Mouse (Mus musculus) embryonic facial prominence, embryonic 11.5 days (tissue): Measurements from ENCODE around the gene 2310011J03Rik. TPM values are rescaled to one million over a fixed set of nuclear protein-coding genes. Genes with fewer than 3 reads are reported as not detected.

ENCODE experiments used
- ATAC-seq: fragments of 200-750 bp; cut with Nextera tagmentation; replicated peaks from 2 replicates; pipeline ENCODE4 v1.8.0; 2017; ENCODE audit warnings: low read depth; ENCODE audit not compliant: insufficient number of reproducible peaks, low FRiP score, low TSS enrichment
- DNase-seq: peaks from one replicate; pipeline ENCODE4 v3.0.0-alpha.2; 2015; ENCODE audit warnings: low spot score
- H3K27ac ChIP-seq: fragments of 300-500 bp; sonication (generic); replicated peaks from 2 replicates; pipeline ENCODE4 v1.5.1; 2014; ENCODE audit warnings: mild to moderate bottlenecking, low read depth, low read length, control low read depth
- H3K27me3 ChIP-seq: fragments of 300-500 bp; sonication (generic); 2 replicates; pipeline ENCODE4 v1.6.1; 2014; ENCODE audit warnings: mild to moderate bottlenecking, low read length, moderate library complexity, mixed read lengths; ENCODE audit not compliant: control insufficient read depth, insufficient read depth
- H3K36me3 ChIP-seq: fragments of 300-500 bp; sonication (generic); replicated peaks from 2 replicates; pipeline ENCODE4 v1.6.1; 2014; ENCODE audit warnings: low read depth, mild to moderate bottlenecking, low read length, moderate library complexity, mixed read lengths; ENCODE audit not compliant: control insufficient read depth, insufficient read depth
- H3K4me1 ChIP-seq: fragments of 300-500 bp; sonication (generic); 2 replicates; pipeline ENCODE4 v1.6.1; 2014; ENCODE audit warnings: low read length, mixed read lengths; ENCODE audit not compliant: control insufficient read depth, insufficient read depth
- H3K4me2 ChIP-seq: fragments of 300-500 bp; sonication (generic); 2 replicates; pipeline ENCODE4 v1.6.1; 2014; ENCODE audit warnings: low read depth, mild to moderate bottlenecking, control low read depth, low read length, moderate library complexity
- H3K4me3 ChIP-seq: fragments of 300-500 bp; sonication (generic); 2 replicates; pipeline ENCODE4 v1.5.1; 2014; ENCODE audit warnings: low read depth, low read length, control low read depth
- H3K9ac ChIP-seq: fragments of 300-500 bp; sonication (generic); replicated peaks from 2 replicates; pipeline ENCODE4 v1.6.1; 2014; ENCODE audit warnings: mild to moderate bottlenecking, control low read depth, low read length
- H3K9me3 ChIP-seq: fragments of 300-500 bp; sonication (generic); replicated peaks from 2 replicates; pipeline ENCODE4 v1.6.1; 2016; ENCODE audit warnings: mild to moderate bottlenecking, low read length, inconsistent platforms, mixed read lengths; ENCODE audit not compliant: control insufficient read depth
- WGBS: fragments of 180-500 bp; shearing (Covaris S2); extraction: QIAGEN DNeasy Blood & Tissue Kit; methylation state at CpG from one replicate; pipeline ENCODE4 v1.1.7; 2014; 5-methylcytosine and 5-hydroxymethylcytosine counted together
- polyA plus RNA-seq: library from polyadenylated mRNA; unstranded; fragments of >200 nt; fragmentation: Nextera tagmentation; extraction: Ambion mirVana; gene quantifications from 2 replicates; pipeline ENCODE4 v1.2.1, GENCODE M21; 2014

The 2310011J03Rik gene
- polyA plus RNA-seq, 1 experiment from 2014 or later = 36.5 TPM

GRCm38 (mm10) chr10:80281304-80281703 lies 39.0 kb downstream of the 2310011J03Rik start:
- no peak overlapping the region for H3K4me3 ChIP-seq
- H3K9ac ChIP-seq = no peak overlapping the region
- H3K36me3 ChIP-seq = peaks cover 29% of the 10 kb centered on the region

GRCm38 (mm10) chr10:80279273-80279672 lies 41.1 kb downstream of the 2310011J03Rik start:
- DNase-seq (no peak), ATAC-seq (no peak)
- Histone ChIP-seq H3K27me3 (no peaks in the 10 kb centered on the region), H3K9me3 (no peaks in the 10 kb centered on the region), H3K4me2 (no peak overlapping the region), H3K36me3 (peaks cover 27% of the 10 kb centered on the region), H3K27ac (no peak overlapping the region), H3K9ac (no peak overlapping the region), H3K4me3 (no peak overlapping the region), H3K4me1 (no peaks in the 10 kb centered on the region)
- WGBS = 92% methylated on average over 12 of the region's 12 CpGs

More at GRCm38 (mm10) chr10:80281304-80281703, 39.0 kb downstream of the 2310011J03Rik start:
- 84% methylated on average over 7 of the region's 7 CpGs for WGBS
- H3K9me3 ChIP-seq = no peaks in the 10 kb centered on the region
- no peak overlapping the region for H3K27ac ChIP-seq
- DNase-seq (no peak), ATAC-seq (no peak)
- no peaks in the 10 kb centered on the region for H3K27me3 ChIP-seq
- no peaks in the 10 kb centered on the region for H3K4me1 ChIP-seq
- H3K4me2 ChIP-seq = no peak overlapping the region

- no peak overlapping the region for H3K4me3 ChIP-seq
- H3K36me3 ChIP-seq = peaks cover 27% of the 10 kb centered on the region
- DNase-seq (no peak), ATAC-seq (no peak)
- no peaks in the 10 kb centered on the region for H3K27me3 ChIP-seq
- H3K4me2 ChIP-seq = no peak overlapping the region
- no peak overlapping the region for H3K9ac ChIP-seq
- no peaks in the 10 kb centered on the region for H3K4me1 ChIP-seq
- H3K9me3 ChIP-seq = no peaks in the 10 kb centered on the region
- H3K27ac ChIP-seq = no peak overlapping the region
- WGBS = 95% methylated on average over 9 of the region's 9 CpGs
Measured at GRCm38 (mm10) chr10:80278390-80278789, 41.9 kb downstream of the 2310011J03Rik start.

- WGBS = 89% methylated on average over 4 of the region's 5 CpGs
- Histone ChIP-seq H3K36me3 (peaks cover 22% of the 10 kb centered on the region), H3K4me3 (no peak overlapping the region), H3K9me3 (no peaks in the 10 kb centered on the region), H3K4me1 (no peaks in the 10 kb centered on the region), H3K27ac (no peak overlapping the region), H3K9ac (no peak overlapping the region), H3K4me2 (no peak overlapping the region), H3K27me3 (no peaks in the 10 kb centered on the region)
- ATAC-seq = no peak
- DNase-seq = no peak
Measured at GRCm38 (mm10) chr10:80276238-80276637, 44.1 kb downstream of the 2310011J03Rik start.

GRCm38 (mm10) chr10:80273847-80274246 lies 46.5 kb downstream of the 2310011J03Rik start:
- ATAC-seq = no peak
- Histone ChIP-seq H3K4me1 (no peaks in the 10 kb centered on the region; the same call in 1 of the 2 replicates), H3K36me3 (peaks cover 20% of the 10 kb centered on the region), H3K4me3 (no peak overlapping the region), H3K27me3 (no peaks in the 10 kb centered on the region), H3K9ac (no peak overlapping the region; the same call in 1 of the 2 replicates), H3K4me2 (no peak overlapping the region), H3K27ac (no peak overlapping the region), H3K9me3 (no peaks in the 10 kb centered on the region)
- 86% methylated on average over 3 of the region's 3 CpGs for WGBS
- DNase-seq = no peak

GRCm38 (mm10) chr10:80271870-80272585 lies 48.3 kb downstream of the 2310011J03Rik start:
- Histone ChIP-seq H3K4me2 (no peak overlapping the region), H3K9ac (no peak overlapping the region), H3K36me3 (peaks cover 10% of the 10 kb centered on the region), H3K27ac (no peak overlapping the region), H3K27me3 (no peaks in the 10 kb centered on the region), H3K4me1 (no peaks in the 10 kb centered on the region; the same call in 1 of the 2 replicates), H3K9me3 (no peaks in the 10 kb centered on the region), H3K4me3 (no peak overlapping the region)
- no peak for ATAC-seq
- WGBS = 95% methylated on average over 8 of the region's 8 CpGs
- DNase-seq = no peak

GRCm38 (mm10) chr10:80271186-80271843 lies 49.0 kb downstream of the 2310011J03Rik start:
- peaks cover 10% of the 10 kb centered on the region for H3K36me3 ChIP-seq
- ATAC-seq = no peak
- H3K27ac ChIP-seq = no peak overlapping the region
- no peak overlapping the region for H3K9ac ChIP-seq
- no peak for DNase-seq
- 83% methylated on average over 5 of the region's 5 CpGs for WGBS
- no peaks in the 10 kb centered on the region for H3K27me3 ChIP-seq
- no peak overlapping the region for H3K4me2 ChIP-seq
- no peak overlapping the region for H3K4me3 ChIP-seq
- H3K4me1 ChIP-seq = no peaks in the 10 kb centered on the region; the same call in 1 of the 2 replicates
- H3K9me3 ChIP-seq = no peaks in the 10 kb centered on the region

GRCm38 (mm10) chr10:80270734-80271181 lies 49.6 kb downstream of the 2310011J03Rik start:
- Histone ChIP-seq H3K9me3 (no peaks in the 10 kb centered on the region), H3K36me3 (peaks cover 6% of the 10 kb centered on the region), H3K27ac (no peak overlapping the region), H3K4me1 (no peaks in the 10 kb centered on the region; the same call in 1 of the 2 replicates), H3K4me3 (no peak overlapping the region), H3K4me2 (no peak overlapping the region), H3K27me3 (no peaks in the 10 kb centered on the region), H3K9ac (no peak overlapping the region)
- ATAC-seq (no peak), DNase-seq (no peak)
- 82% methylated on average over 6 of the region's 6 CpGs for WGBS
